Mouse (Mus musculus): ENCODE measurements at regions not wholly inside any gene's neighbourhood (a gene's known extent, or its start where the extent isn't known, plus 50 kb on each side); places are given as distances from the start of the nearest gene placed in this dataset.

GRCm38 (mm10) chr19:59577886-59578285 lies 119.7 kb downstream of the Emx2 start:
- Histone ChIP-seq H3K4me1 (ENCODE audit: control insufficient read depth in 1 of 2, insufficient read depth in 2 of 2, low read length in 2 of 2) (no peaks in the 10 kb centered on the region), H3K9ac (ENCODE audit: control insufficient read depth, low read depth, low read length, poor library complexity, severe bottlenecking) (no peak overlapping the region), H3K9me3 (replicated peaks; ENCODE audit: insufficient read depth, low read length) (no peaks in the 10 kb centered on the region), H3K36me3 (ENCODE audit: control insufficient read depth in 1 of 2, insufficient read depth in 2 of 2, low read length in 2 of 2) (no peaks in the 10 kb centered on the region), H3K27me3 (ENCODE audit: control insufficient read depth in 1 of 2, insufficient read depth in 2 of 2, low read length in 2 of 2) (no peaks in the 10 kb centered on the region), H3K27ac (ENCODE audit: control insufficient read depth, low read depth, low read length) (no peak overlapping the region), H3K79me2 (ENCODE audit: control insufficient read depth, insufficient read depth, low read length, poor library complexity) (no peaks in the 10 kb centered on the region), H3K4me3 (ENCODE audit: control insufficient read depth in 1 of 2, insufficient read depth in 1 of 2, low read depth in 2 of 2, low read length in 2 of 2) (no peak overlapping the region)
- TF ChIP-seq KAT2A (conservative IDR thresholded peaks at IDR 0.05; ENCODE audit: low read depth, low read length) (no peak), POLR2A (IDR thresholded peaks at IDR 0.05; ENCODE audit: control insufficient read depth in 1 of 2, insufficient read depth in 1 of 2, low read depth in 1 of 2, low read length in 2 of 2, poor library complexity in 1 of 2) (no peak), USF1 (IDR thresholded peaks at IDR 0.05; ENCODE audit: low read depth, low read length) (no peak), ZMIZ1 (IDR thresholded peaks at IDR 0.05; ENCODE audit: low read depth, low read length) (no peak)
- no peak for DNase-seq (ENCODE audit: low read depth, low spot score)

DNA sequence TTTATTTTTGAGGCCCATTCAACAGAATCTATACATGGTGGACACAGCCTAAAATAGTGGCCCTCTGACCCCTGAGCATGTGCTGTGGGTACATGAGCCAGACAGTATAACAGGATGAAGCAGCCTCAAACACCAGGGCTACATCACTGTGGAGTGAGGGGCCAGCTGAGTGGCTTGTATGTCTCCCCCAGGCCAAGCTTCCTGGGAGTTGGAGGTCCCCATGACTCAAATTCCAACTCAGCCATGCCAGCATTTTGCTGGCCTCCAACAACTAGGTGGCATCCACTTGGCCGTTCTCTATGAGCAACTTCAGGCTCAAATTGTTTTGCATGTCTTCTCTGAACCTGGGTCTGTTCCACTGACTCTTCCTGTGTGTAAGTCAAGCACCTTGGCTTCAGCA lies 121.5 kb downstream of the Emx2 start:
- Histone ChIP-seq H3K79me2 (ENCODE audit: control insufficient read depth, insufficient read depth, low read length, poor library complexity) (no peaks in the 10 kb centered on the region), H3K9ac (ENCODE audit: control insufficient read depth, low read depth, low read length, poor library complexity, severe bottlenecking) (no peak overlapping the region), H3K9me3 (replicated peaks; ENCODE audit: insufficient read depth, low read length) (no peaks in the 10 kb centered on the region), H3K4me3 (ENCODE audit: control insufficient read depth in 1 of 2, insufficient read depth in 1 of 2, low read depth in 2 of 2, low read length in 2 of 2) (no peak overlapping the region), H3K36me3 (ENCODE audit: control insufficient read depth in 1 of 2, insufficient read depth in 2 of 2, low read length in 2 of 2) (no peaks in the 10 kb centered on the region), H3K27ac (ENCODE audit: control insufficient read depth, low read depth, low read length) (no peak overlapping the region), H3K27me3 (ENCODE audit: control insufficient read depth in 1 of 2, insufficient read depth in 2 of 2, low read length in 2 of 2) (no peaks in the 10 kb centered on the region), H3K4me1 (ENCODE audit: control insufficient read depth in 1 of 2, insufficient read depth in 2 of 2, low read length in 2 of 2) (no peaks in the 10 kb centered on the region)
- no peak for TF ChIP-seq SIN3A (IDR thresholded peaks at IDR 0.05; ENCODE audit: low read length)
- no peak for TF ChIP-seq JUND (IDR thresholded peaks at IDR 0.05; ENCODE audit: low read depth, low read length)
- TF ChIP-seq E2F4 (IDR thresholded peaks at IDR 0.05; ENCODE audit: borderline replicate concordance, low read depth, low read length) = no peak
- TF ChIP-seq TCF12 (IDR thresholded peaks at IDR 0.05; ENCODE audit: low read depth, low read length) = no peak
- no peak for TF ChIP-seq ZNF384 (IDR thresholded peaks at IDR 0.05; ENCODE audit: low read depth, low read length)
- no peak for TF ChIP-seq MEF2A (IDR thresholded peaks at IDR 0.05; ENCODE audit: extremely low read depth, insufficient replicate concordance, low read depth, low read length, poor library complexity, severe bottlenecking)
- no peak for TF ChIP-seq NRF1 (IDR thresholded peaks at IDR 0.05; ENCODE audit: insufficient read depth, low read depth, low read length, poor library complexity, severe bottlenecking)
- no peak for TF ChIP-seq RAD21 (IDR thresholded peaks at IDR 0.05; ENCODE audit: low read depth, low read length)
- DNase-seq (ENCODE audit: low read depth, low spot score) = no peak

GRCm38 (mm10) chr19:59585835-59586234 lies 127.7 kb downstream of the Emx2 start:
- Histone ChIP-seq H3K79me2 (ENCODE audit: control insufficient read depth, insufficient read depth, low read length, poor library complexity) (no peaks in the 10 kb centered on the region), H3K9ac (ENCODE audit: control insufficient read depth, low read depth, low read length, poor library complexity, severe bottlenecking) (no peak overlapping the region), H3K9me3 (replicated peaks; ENCODE audit: insufficient read depth, low read length) (no peaks in the 10 kb centered on the region), H3K4me3 (ENCODE audit: control insufficient read depth in 1 of 2, insufficient read depth in 1 of 2, low read depth in 2 of 2, low read length in 2 of 2) (no peak overlapping the region), H3K4me1 (ENCODE audit: control insufficient read depth in 1 of 2, insufficient read depth in 2 of 2, low read length in 2 of 2) (no peaks in the 10 kb centered on the region), H3K27me3 (ENCODE audit: control insufficient read depth in 1 of 2, insufficient read depth in 2 of 2, low read length in 2 of 2) (no peaks in the 10 kb centered on the region; a peak in 1 of 4 replicates), H3K36me3 (ENCODE audit: control insufficient read depth in 1 of 2, insufficient read depth in 2 of 2, low read length in 2 of 2) (no peaks in the 10 kb centered on the region), H3K27ac (ENCODE audit: control insufficient read depth, low read depth, low read length) (no peak overlapping the region)
- DNase-seq (ENCODE audit: low read depth, low spot score) = no peak
- no peak for TF ChIP-seq CTCF (IDR thresholded peaks at IDR 0.05 in 2 of 3, conservative IDR thresholded peaks at IDR 0.05 in 1 of 3; ENCODE audit: control insufficient read depth in 1 of 3, insufficient read depth in 1 of 3, low read depth in 2 of 3, low read length in 3 of 3, poor library complexity in 1 of 3, severe bottlenecking in 1 of 3)
- TF ChIP-seq SIN3A (IDR thresholded peaks at IDR 0.05; ENCODE audit: low read length) = no peak
- no peak for TF ChIP-seq UBTF (IDR thresholded peaks at IDR 0.05; ENCODE audit: borderline replicate concordance, insufficient read depth, low read depth, low read length)
- TF ChIP-seq TBP (IDR thresholded peaks at IDR 0.05; ENCODE audit: low read depth, low read length) = no peak
- no peak for TF ChIP-seq SMC3 (IDR thresholded peaks at IDR 0.05; ENCODE audit: low read depth, low read length)
- TF ChIP-seq MYB (IDR thresholded peaks at IDR 0.05; ENCODE audit: low read depth, low read length) = no peak
- no peak for TF ChIP-seq POLR2A (IDR thresholded peaks at IDR 0.05; ENCODE audit: control insufficient read depth in 1 of 2, insufficient read depth in 1 of 2, low read depth in 1 of 2, low read length in 2 of 2, poor library complexity in 1 of 2)
- TF ChIP-seq POLR2AphosphoS5 (IDR thresholded peaks at IDR 0.05; ENCODE audit: borderline replicate concordance, low read depth, low read length) = no peak
- TF ChIP-seq MAZ (IDR thresholded peaks at IDR 0.05; ENCODE audit: low read depth, low read length) = no peak
- no peak for TF ChIP-seq RAD21 (IDR thresholded peaks at IDR 0.05; ENCODE audit: low read depth, low read length)
- TF ChIP-seq ZC3H11A (IDR thresholded peaks at IDR 0.05; ENCODE audit: low read depth, low read length) = no peak
- TF ChIP-seq BHLHE40 (IDR thresholded peaks at IDR 0.05; ENCODE audit: borderline replicate concordance, low read depth, low read length) = no peak
- TF ChIP-seq ZMIZ1 (IDR thresholded peaks at IDR 0.05; ENCODE audit: low read depth, low read length) = no peak
- TF ChIP-seq JUND (IDR thresholded peaks at IDR 0.05; ENCODE audit: low read depth, low read length) = no peak
